Mouse (Mus musculus): ENCODE results near the gene Slc26a10.

- TF ChIP-seq POLR2A (IDR thresholded peaks at IDR 0.05; ENCODE audit: borderline replicate concordance, extremely low read depth, insufficient read depth, insufficient read length, poor library complexity, severe bottlenecking) (no peak), CTCF (IDR thresholded peaks at IDR 0.05; ENCODE audit: borderline replicate concordance, extremely low read depth, insufficient read depth, insufficient read length) (no peak)
These were observed 22.7 kb upstream of the Slc26a10 start for GRCm38 (mm10) chr10:127203106-127203505.
